Mouse (Mus musculus): ENCODE measurements at regions not wholly inside any gene's neighbourhood (a gene's known extent, or its start where the extent isn't known, plus 50 kb on each side); places are given as distances from the start of the nearest gene placed in this dataset.

DNA sequence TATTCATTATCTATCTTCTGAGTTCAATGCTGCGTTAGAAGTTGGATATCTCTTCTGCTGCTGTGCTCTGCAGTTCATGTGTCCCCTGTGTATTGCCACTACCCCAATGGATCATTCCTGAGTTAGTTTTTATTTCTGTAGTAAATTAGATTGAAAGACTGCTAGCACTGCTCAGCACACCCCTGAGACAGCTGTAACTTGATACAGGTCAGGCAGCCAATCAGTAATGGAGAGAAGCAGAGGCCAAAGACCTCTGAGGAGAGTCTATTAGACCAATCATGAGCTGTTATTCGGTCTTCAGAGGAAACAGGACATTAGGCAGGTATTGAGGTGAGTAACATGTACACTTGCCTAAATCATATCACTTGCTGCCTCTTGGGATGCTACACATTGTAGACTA lies 837.5 kb upstream of the Chordc1 start:
- H3K9ac ChIP-seq (ENCODE audit: insufficient read depth, low read depth, low read length, poor library complexity, severe bottlenecking): no peak overlapping the region
- no peaks in the 10 kb centered on the region for H3K9me3 ChIP-seq (ENCODE audit: control insufficient read depth, insufficient read depth, low read depth, low read length)
- no peak overlapping the region for H3K27ac ChIP-seq (ENCODE audit: insufficient read depth, low read depth, low read length, poor library complexity, severe bottlenecking)
- TF ChIP-seq ZC3H11A (IDR thresholded peaks at IDR 0.05; ENCODE audit: borderline replicate concordance, low read depth, low read length): no peak
- TF ChIP-seq ZNF384 (IDR thresholded peaks at IDR 0.05; ENCODE audit: low read depth, low read length): no peak
- no peak for TF ChIP-seq HCFC1 (IDR thresholded peaks at IDR 0.05; ENCODE audit: borderline replicate concordance, insufficient read depth, low read length)
- no peaks in the 10 kb centered on the region for H3K4me1 ChIP-seq (ENCODE audit: control insufficient read depth in 2 of 2, insufficient read depth in 2 of 2, low read length in 2 of 2, poor library complexity in 1 of 2)
- no peak for DNase-seq (ENCODE audit: low read depth, low spot score)
- no peaks in the 10 kb centered on the region for H3K36me3 ChIP-seq (ENCODE audit: control insufficient read depth, insufficient read depth, low read length, poor library complexity, severe bottlenecking)
- in situ Hi-C loops (cut with MboI; ENCODE audit: low sequenced_read_pairs in 2 of 2, unreplicated experiment in 2 of 2): no loop called here
- H3K4me3 ChIP-seq (ENCODE audit: insufficient read depth in 1 of 2, low read depth in 1 of 2, low read length in 2 of 2, poor library complexity in 1 of 2, severe bottlenecking in 1 of 2): no peak overlapping the region

DNA sequence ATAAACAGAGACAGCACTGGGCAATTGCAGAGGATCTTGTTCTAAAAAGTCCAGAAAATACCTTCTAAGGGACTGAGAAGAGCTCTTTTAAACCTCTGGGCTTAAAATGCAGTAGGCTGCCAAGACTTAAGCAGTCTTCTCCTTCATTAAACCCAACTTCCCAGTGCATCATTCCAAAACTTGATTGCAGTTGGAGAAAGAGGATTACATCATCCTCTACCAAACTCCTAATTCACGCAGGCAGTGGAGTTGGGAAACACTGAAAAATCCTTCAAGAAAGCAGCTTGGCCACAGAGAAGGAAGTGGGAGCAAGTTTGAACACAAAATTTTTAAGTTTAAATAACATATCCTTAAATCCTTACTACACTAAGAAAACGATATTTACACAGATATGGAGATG lies 825.5 kb upstream of the Chordc1 start:
- H3K9me3 ChIP-seq (ENCODE audit: control insufficient read depth, insufficient read depth, low read depth, low read length): no peaks in the 10 kb centered on the region
- H3K36me3 ChIP-seq (ENCODE audit: control insufficient read depth, insufficient read depth, low read length, poor library complexity, severe bottlenecking): no peaks in the 10 kb centered on the region
- H3K4me1 ChIP-seq (ENCODE audit: control insufficient read depth in 2 of 2, insufficient read depth in 2 of 2, low read length in 2 of 2, poor library complexity in 1 of 2): no peaks in the 10 kb centered on the region
- TF ChIP-seq CHD2 (IDR thresholded peaks at IDR 0.05; ENCODE audit: low read depth, low read length) (no peak), MAFK (IDR thresholded peaks at IDR 0.05; ENCODE audit: insufficient read depth, low read depth, low read length) (no peak)
- in situ Hi-C loops (cut with MboI; ENCODE audit: low sequenced_read_pairs in 2 of 2, unreplicated experiment in 2 of 2): no loop called here
- H3K9ac ChIP-seq (ENCODE audit: insufficient read depth, low read depth, low read length, poor library complexity, severe bottlenecking): no peak overlapping the region
- DNase-seq (ENCODE audit: low read depth, low spot score): no peak
- no peak overlapping the region for H3K27ac ChIP-seq (ENCODE audit: insufficient read depth, low read depth, low read length, poor library complexity, severe bottlenecking)
- no peak overlapping the region for H3K4me3 ChIP-seq (ENCODE audit: insufficient read depth in 1 of 2, low read depth in 1 of 2, low read length in 2 of 2, poor library complexity in 1 of 2, severe bottlenecking in 1 of 2)

DNA sequence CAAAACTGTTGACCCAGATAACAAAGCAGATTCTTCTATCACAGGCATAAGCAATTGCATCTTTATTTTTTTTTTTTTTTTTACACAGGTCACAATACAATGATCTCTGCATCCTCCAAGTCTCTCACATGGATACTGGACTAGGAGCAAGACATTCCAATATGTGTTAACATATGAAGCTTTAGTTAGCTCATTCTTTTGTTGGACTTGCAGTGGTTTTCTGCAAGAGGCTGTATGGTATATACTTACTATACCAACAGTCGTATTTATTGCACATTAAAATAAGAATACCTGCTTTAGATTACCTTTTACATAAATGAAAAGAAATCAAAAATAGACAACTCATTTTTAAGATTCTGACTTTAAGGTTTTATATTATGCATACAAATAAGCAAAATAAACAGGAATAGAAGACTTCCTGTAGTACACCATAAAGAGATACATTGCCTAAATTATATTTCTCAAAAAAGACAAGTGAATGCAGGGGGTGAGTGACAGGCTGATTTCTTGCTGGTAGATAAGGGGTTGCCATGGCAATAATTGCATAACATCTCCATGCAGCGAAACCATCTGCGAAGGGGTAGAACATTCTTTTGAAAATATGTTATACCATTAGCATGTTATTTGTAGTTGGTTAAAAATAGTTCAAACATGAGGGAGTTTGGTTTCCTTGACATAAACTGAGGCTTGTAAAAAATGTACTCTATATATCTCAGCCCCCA lies 807.1 kb upstream of the Chordc1 start:
- no peaks in the 10 kb centered on the region for H3K9me3 ChIP-seq (ENCODE audit: control insufficient read depth, insufficient read depth, low read depth, low read length)
- DNase-seq (ENCODE audit: low read depth, low spot score): no peak
- TF ChIP-seq ZNF384 (IDR thresholded peaks at IDR 0.05; ENCODE audit: low read depth, low read length): no peak
- no peak for TF ChIP-seq CHD2 (IDR thresholded peaks at IDR 0.05; ENCODE audit: low read depth, low read length)
- TF ChIP-seq HCFC1 (IDR thresholded peaks at IDR 0.05; ENCODE audit: borderline replicate concordance, insufficient read depth, low read length): no peak
- TF ChIP-seq MAFK (IDR thresholded peaks at IDR 0.05; ENCODE audit: insufficient read depth, low read depth, low read length): no peak
- TF ChIP-seq ZC3H11A (IDR thresholded peaks at IDR 0.05; ENCODE audit: borderline replicate concordance, low read depth, low read length): no peak
- no peaks in the 10 kb centered on the region for H3K4me1 ChIP-seq (ENCODE audit: control insufficient read depth in 2 of 2, insufficient read depth in 2 of 2, low read length in 2 of 2, poor library complexity in 1 of 2)
- no peak overlapping the region for H3K27ac ChIP-seq (ENCODE audit: insufficient read depth, low read depth, low read length, poor library complexity, severe bottlenecking)
- no peak overlapping the region for H3K4me3 ChIP-seq (ENCODE audit: insufficient read depth in 1 of 2, low read depth in 1 of 2, low read length in 2 of 2, poor library complexity in 1 of 2, severe bottlenecking in 1 of 2)
- no peak overlapping the region for H3K9ac ChIP-seq (ENCODE audit: insufficient read depth, low read depth, low read length, poor library complexity, severe bottlenecking)
- in situ Hi-C loops (cut with MboI; ENCODE audit: low sequenced_read_pairs in 2 of 2, unreplicated experiment in 2 of 2): no loop called here
- no peaks in the 10 kb centered on the region for H3K36me3 ChIP-seq (ENCODE audit: control insufficient read depth, insufficient read depth, low read length, poor library complexity, severe bottlenecking)

DNA sequence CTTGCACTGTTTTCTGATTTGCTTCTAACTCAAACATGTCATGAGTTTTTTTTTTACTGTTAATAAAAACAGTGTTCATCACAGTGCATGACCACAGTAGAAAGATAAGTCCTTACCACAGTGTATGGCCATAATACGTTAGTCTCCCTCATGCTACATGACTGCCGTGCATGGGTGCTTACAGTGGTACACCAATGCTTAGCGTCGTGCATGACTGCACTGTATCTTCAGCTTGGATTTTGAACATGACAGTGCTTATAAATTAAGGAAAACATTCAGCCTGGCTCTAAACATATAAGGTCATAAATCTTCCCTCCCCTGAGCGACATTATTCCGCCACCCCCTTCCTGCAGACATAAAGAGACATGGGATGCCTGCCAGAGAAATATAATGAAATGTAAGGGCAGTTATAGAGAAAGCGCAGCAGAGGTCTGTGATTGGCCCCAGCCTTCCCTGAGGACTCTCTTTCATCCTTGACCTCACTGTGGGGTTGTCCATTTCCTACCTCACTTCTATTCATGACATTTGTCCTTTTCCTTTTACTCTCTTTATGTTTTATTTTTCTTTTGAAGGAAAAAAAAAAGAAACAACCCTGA lies 791.7 kb upstream of the Chordc1 start:
- TF ChIP-seq ZC3H11A (IDR thresholded peaks at IDR 0.05; ENCODE audit: borderline replicate concordance, low read depth, low read length) (no peak), CHD2 (IDR thresholded peaks at IDR 0.05; ENCODE audit: low read depth, low read length) (no peak), MAFK (IDR thresholded peaks at IDR 0.05; ENCODE audit: insufficient read depth, low read depth, low read length) (no peak), HCFC1 (IDR thresholded peaks at IDR 0.05; ENCODE audit: borderline replicate concordance, insufficient read depth, low read length) (no peak), ZNF384 (IDR thresholded peaks at IDR 0.05; ENCODE audit: low read depth, low read length) (no peak)
- Histone ChIP-seq H3K4me1 (ENCODE audit: control insufficient read depth in 2 of 2, insufficient read depth in 2 of 2, low read length in 2 of 2, poor library complexity in 1 of 2) (no peaks in the 10 kb centered on the region), H3K9ac (ENCODE audit: insufficient read depth, low read depth, low read length, poor library complexity, severe bottlenecking) (no peak overlapping the region), H3K4me3 (ENCODE audit: insufficient read depth in 1 of 2, low read depth in 1 of 2, low read length in 2 of 2, poor library complexity in 1 of 2, severe bottlenecking in 1 of 2) (no peak overlapping the region), H3K27ac (ENCODE audit: insufficient read depth, low read depth, low read length, poor library complexity, severe bottlenecking) (no peak overlapping the region), H3K36me3 (ENCODE audit: control insufficient read depth, insufficient read depth, low read length, poor library complexity, severe bottlenecking) (no peaks in the 10 kb centered on the region), H3K9me3 (ENCODE audit: control insufficient read depth, insufficient read depth, low read depth, low read length) (no peaks in the 10 kb centered on the region)
- DNase-seq (ENCODE audit: low read depth, low spot score): no peak
- in situ Hi-C loops (cut with MboI; ENCODE audit: low sequenced_read_pairs in 2 of 2, unreplicated experiment in 2 of 2): no loop called here

DNA sequence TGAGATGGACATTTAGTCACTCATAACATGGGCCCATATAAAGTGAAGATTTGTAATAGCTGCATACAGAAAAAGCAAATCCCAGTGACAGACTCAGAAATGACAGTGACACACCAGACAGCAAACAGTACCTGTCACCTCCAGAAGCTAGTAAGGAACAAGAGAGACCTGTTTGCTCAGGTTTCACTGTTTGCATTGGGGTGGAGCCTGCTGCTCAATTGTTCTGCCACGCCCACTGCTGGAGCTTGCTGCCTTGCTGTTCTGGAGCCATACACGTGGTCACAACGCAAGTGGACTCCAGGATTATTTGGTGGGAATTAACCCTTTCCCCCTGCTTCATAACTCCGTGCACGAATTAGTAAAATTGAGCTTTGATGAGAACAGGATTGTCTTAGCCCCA lies 783.2 kb upstream of the Chordc1 start:
- H3K9ac ChIP-seq (ENCODE audit: insufficient read depth, low read depth, low read length, poor library complexity, severe bottlenecking): no peak overlapping the region
- peak; percentile 31 for DNase-seq (ENCODE audit: low read depth, low spot score)
- in situ Hi-C loops (cut with MboI; ENCODE audit: low sequenced_read_pairs in 2 of 2, unreplicated experiment in 2 of 2): no loop called here
- H3K4me3 ChIP-seq (ENCODE audit: insufficient read depth in 1 of 2, low read depth in 1 of 2, low read length in 2 of 2, poor library complexity in 1 of 2, severe bottlenecking in 1 of 2): no peak overlapping the region
- H3K4me1 ChIP-seq (ENCODE audit: control insufficient read depth in 2 of 2, insufficient read depth in 2 of 2, low read length in 2 of 2, poor library complexity in 1 of 2): peaks cover 0 to 3% of the 10 kb centered on the region in 2 experiments; a peak in 1 of 4 replicates
- H3K36me3 ChIP-seq (ENCODE audit: control insufficient read depth, insufficient read depth, low read length, poor library complexity, severe bottlenecking): no peaks in the 10 kb centered on the region
- no peak for TF ChIP-seq MAFK (IDR thresholded peaks at IDR 0.05; ENCODE audit: insufficient read depth, low read depth, low read length)
- TF ChIP-seq CHD2 (IDR thresholded peaks at IDR 0.05; ENCODE audit: low read depth, low read length): no peak
- TF ChIP-seq HCFC1 (IDR thresholded peaks at IDR 0.05; ENCODE audit: borderline replicate concordance, insufficient read depth, low read length): no peak
- TF ChIP-seq ZC3H11A (IDR thresholded peaks at IDR 0.05; ENCODE audit: borderline replicate concordance, low read depth, low read length): no peak
- no peaks in the 10 kb centered on the region for H3K9me3 ChIP-seq (ENCODE audit: control insufficient read depth, insufficient read depth, low read depth, low read length)
- H3K27ac ChIP-seq (ENCODE audit: insufficient read depth, low read depth, low read length, poor library complexity, severe bottlenecking): no peak overlapping the region

Measured in ES-E14 (cell line).